Mouse (Mus musculus) neural tube, embryonic 11.5 days (tissue): ENCODE data around the gene Pex12. TPM values are rescaled to one million over a fixed set of nuclear protein-coding genes. Genes with fewer than 3 reads are reported as not detected.

ENCODE experiments used
- ATAC-seq: fragments of 200-750 bp; cut with Nextera tagmentation; 2 replicates; pipeline ENCODE4 v1.8.0; 2017; ENCODE audit warnings: moderate number of reproducible peaks, mild to moderate bottlenecking, moderate TSS enrichment, moderate library complexity; ENCODE audit not compliant: insufficient read depth, low FRiP score, low TSS enrichment
- DNase-seq: peaks from one replicate; pipeline ENCODE4 v3.0.0-alpha.2; 2015; ENCODE audit warnings: low spot score
- H3K27ac ChIP-seq: fragments of 300-500 bp; sonication (generic); 2 replicates; pipeline ENCODE4 v1.5.1; 2014; ENCODE audit warnings: low read depth, mild to moderate bottlenecking, low read length
- H3K27me3 ChIP-seq: fragments of 300-500 bp; sonication (generic); 2 replicates; pipeline ENCODE4 v1.6.1; 2014; ENCODE audit warnings: mild to moderate bottlenecking, low read length, mixed read lengths; ENCODE audit not compliant: control insufficient read depth, insufficient read depth
- H3K36me3 ChIP-seq: fragments of 300-500 bp; sonication (generic); 2 replicates; pipeline ENCODE4 v1.6.1; 2014; ENCODE audit warnings: mild to moderate bottlenecking, low read length, moderate library complexity, mixed read lengths; ENCODE audit not compliant: control insufficient read depth, insufficient read depth
- H3K4me1 ChIP-seq: fragments of 300-500 bp; sonication (generic); 2 replicates; pipeline ENCODE4 v1.6.1; 2014; ENCODE audit warnings: low read length, mixed read lengths; ENCODE audit not compliant: control insufficient read depth, insufficient read depth
- H3K4me2 ChIP-seq: fragments of 300-500 bp; sonication (generic); 2 replicates; pipeline ENCODE4 v1.6.1; 2014; ENCODE audit warnings: low read depth, mild to moderate bottlenecking, moderate library complexity
- H3K4me3 ChIP-seq: fragments of 300-500 bp; sonication (generic); 2 replicates; pipeline ENCODE4 v1.5.1; 2014; ENCODE audit warnings: low read depth, low read length
- H3K9ac ChIP-seq: fragments of 300-500 bp; sonication (generic); 2 replicates; pipeline ENCODE4 v1.6.1; 2014; ENCODE audit warnings: mild to moderate bottlenecking, low read length
- H3K9me3 ChIP-seq: fragments of 300-500 bp; sonication (generic); 2 replicates; pipeline ENCODE4 v1.6.1; 2016; ENCODE audit warnings: low read length; ENCODE audit not compliant: control insufficient read depth
- WGBS: fragments of 180-500 bp; shearing (Covaris S2); extraction: QIAGEN DNeasy Blood & Tissue Kit; methylation state at CpG from one replicate; pipeline ENCODE4 v1.1.7; 2014; 5-methylcytosine and 5-hydroxymethylcytosine counted together
- polyA plus RNA-seq: library from polyadenylated mRNA; unstranded; fragments of >200 nt; fragmentation: Nextera tagmentation; extraction: Ambion mirVana; gene quantifications from 2 replicates; pipeline ENCODE4 v1.2.1, GENCODE M21; 2014

Gene Pex12
- polyA plus RNA-seq, 1 experiment from 2014 or later, result 17.0 TPM

GRCm38 (mm10) chr11:83293182-83293581 is 9.2 kb downstream of the Pex12 start:
- Histone ChIP-seq H3K4me1 (peaks cover 16% of the 10 kb centered on the region), H3K9me3 (no peaks in the 10 kb centered on the region), H3K27ac (no peak overlapping the region), H3K4me2 (peak overlapping the region; percentile 57), H3K9ac (no peak overlapping the region), H3K4me3 (peak overlapping the region; percentile 56), H3K36me3 (no peaks in the 10 kb centered on the region; the same call in 1 of the 2 replicates), H3K27me3 (no peaks in the 10 kb centered on the region)
- ATAC-seq (no peak), DNase-seq (no peak)
- WGBS, result 84% methylated on average over 1 of the region's 1 CpGs

- DNase-seq, result peak; percentile 20
- H3K9ac ChIP-seq, result peak overlapping the region; percentile 69
- H3K9me3 ChIP-seq, result no peaks in the 10 kb centered on the region
- H3K4me3 ChIP-seq, result peak overlapping the region; percentile 56
- 4% methylated on average over 5 of the region's 5 CpGs for WGBS
- peaks cover 8% of the 10 kb centered on the region for H3K4me1 ChIP-seq
- no peak for ATAC-seq
- H3K27ac ChIP-seq, result no peak overlapping the region
- H3K4me2 ChIP-seq, result peak overlapping the region; percentile 57
- H3K27me3 ChIP-seq, result no peaks in the 10 kb centered on the region
- H3K36me3 ChIP-seq, result no peaks in the 10 kb centered on the region; the same call in 1 of the 2 replicates
Observed at GRCm38 (mm10) chr11:83292251-83292587, 10.2 kb downstream of the Pex12 start.

- no peak overlapping the region for H3K27ac ChIP-seq
- H3K4me1 ChIP-seq, result peaks cover 8% of the 10 kb centered on the region
- no peaks in the 10 kb centered on the region for H3K9me3 ChIP-seq
- no peaks in the 10 kb centered on the region; the same call in 1 of the 2 replicates for H3K36me3 ChIP-seq
- H3K9ac ChIP-seq, result peak overlapping the region; percentile 69
- DNase-seq (peak; percentile 95), ATAC-seq (peak; percentile 100)
- H3K4me2 ChIP-seq, result peak overlapping the region; percentile 57
- peak overlapping the region; percentile 56 for H3K4me3 ChIP-seq
- WGBS, result under 1% methylated on average over 38 of the region's 38 CpGs
- no peaks in the 10 kb centered on the region for H3K27me3 ChIP-seq
Observed at GRCm38 (mm10) chr11:83291375-83292250, 10.8 kb downstream of the Pex12 start.

GRCm38 (mm10) chr11:83289633-83290032 is 12.8 kb downstream of the Pex12 start:
- Histone ChIP-seq H3K27me3 (no peaks in the 10 kb centered on the region), H3K4me3 (no peak overlapping the region), H3K36me3 (no peaks in the 10 kb centered on the region), H3K4me2 (no peak overlapping the region), H3K9ac (no peak overlapping the region), H3K4me1 (peaks cover 8% of the 10 kb centered on the region), H3K9me3 (no peaks in the 10 kb centered on the region), H3K27ac (no peak overlapping the region)
- no peak for DNase-seq
- WGBS, result 85% methylated on average over 2 of the region's 2 CpGs
- no peak for ATAC-seq

GRCm38 (mm10) chr11:83289036-83289435 is 13.3 kb downstream of the Pex12 start:
- H3K9ac ChIP-seq, result no peak overlapping the region
- H3K9me3 ChIP-seq, result no peaks in the 10 kb centered on the region
- H3K4me1 ChIP-seq, result peaks cover 8% of the 10 kb centered on the region
- H3K4me3 ChIP-seq, result no peak overlapping the region
- H3K4me2 ChIP-seq, result no peak overlapping the region
- DNase-seq, result no peak
- ATAC-seq, result no peak
- H3K27me3 ChIP-seq, result no peaks in the 10 kb centered on the region
- H3K27ac ChIP-seq, result no peak overlapping the region
- WGBS, result 91% methylated on average over 5 of the region's 5 CpGs
- H3K36me3 ChIP-seq, result no peaks in the 10 kb centered on the region

GRCm38 (mm10) chr11:83286566-83286965 is 15.8 kb downstream of the Pex12 start, which contains the start of gene Slfn14:
Slfn14 (minus strand) TSS chr11:83286726.
- Histone ChIP-seq H3K36me3 (no peaks in the 10 kb centered on the region), H3K9ac (no peak within 1 kb of the TSS), H3K4me3 (no peak within 1 kb of the TSS), H3K4me2 (no peak within 1 kb of the TSS), H3K27me3 (no peaks in the 10 kb centered on the region), H3K27ac (no peak within 1 kb of the TSS), H3K9me3 (no peaks in the 10 kb centered on the region), H3K4me1 (no peaks in the 10 kb centered on the region)
- ATAC-seq (no peak), DNase-seq (no peak)
- 80% methylated on average over 1 of the region's 1 CpGs for WGBS

- H3K36me3 ChIP-seq, result no peaks in the 10 kb centered on the region
- no peak for ATAC-seq
- H3K9me3 ChIP-seq, result no peaks in the 10 kb centered on the region
- WGBS, result 94% methylated on average over 4 of the region's 4 CpGs
- no peak overlapping the region for H3K9ac ChIP-seq
- no peak overlapping the region for H3K4me3 ChIP-seq
- no peaks in the 10 kb centered on the region for H3K27me3 ChIP-seq
- DNase-seq, result no peak
- H3K27ac ChIP-seq, result no peak overlapping the region
- H3K4me1 ChIP-seq, result no peaks in the 10 kb centered on the region
- no peak overlapping the region for H3K4me2 ChIP-seq
Observed at GRCm38 (mm10) chr11:83285627-83286026, 16.8 kb downstream of the Pex12 start.

GRCm38 (mm10) chr11:83282084-83282483 is 20.3 kb downstream of the Pex12 start:
- DNase-seq, result no peak
- 61% methylated on average over 2 of the region's 2 CpGs for WGBS

GRCm38 (mm10) chr11:83279691-83280090 is 22.7 kb downstream of the Pex12 start:
- H3K27me3 ChIP-seq, result no peaks in the 10 kb centered on the region
- no peak for DNase-seq
- no peaks in the 10 kb centered on the region for H3K4me1 ChIP-seq
- ATAC-seq, result no peak
- no peaks in the 10 kb centered on the region for H3K36me3 ChIP-seq
- H3K4me3 ChIP-seq, result no peak overlapping the region
- no peak overlapping the region for H3K4me2 ChIP-seq
- 84% methylated on average over 6 of the region's 6 CpGs for WGBS
- no peaks in the 10 kb centered on the region for H3K9me3 ChIP-seq
- H3K27ac ChIP-seq, result no peak overlapping the region
- H3K9ac ChIP-seq, result no peak overlapping the region

More at GRCm38 (mm10) chr11:83282084-83282483, 20.3 kb downstream of the Pex12 start:
- Histone ChIP-seq H3K36me3 (no peaks in the 10 kb centered on the region), H3K9me3 (no peaks in the 10 kb centered on the region), H3K27ac (no peak overlapping the region), H3K4me2 (no peak overlapping the region), H3K4me3 (no peak overlapping the region), H3K9ac (no peak overlapping the region), H3K4me1 (no peaks in the 10 kb centered on the region), H3K27me3 (no peaks in the 10 kb centered on the region)
- no peak for ATAC-seq
